Mouse (Mus musculus): Measurements from ENCODE around the gene Rpl10a. TPM values are rescaled to one million over a fixed set of nuclear protein-coding genes. Genes with fewer than 3 reads are reported as not detected.
"Not testable (repeated sequence)": the region's sequence is repeated elsewhere in the genome, so short reads cannot be mapped to it uniquely, and the experiment has no call there.

The Rpl10a gene
- total RNA-seq, 1 experiment from 2014 or later = 1,140 TPM

GRCm38 (mm10) chr17:28350466-28351352 lies 22.4 kb downstream of the Rpl10a start, which contains the start of gene Tead3:
Gene Tead3, minus strand, starts transcription at chr17:28350817.
- ATAC-seq (replicated peaks; ENCODE audit: low read depth, poor library complexity, severe bottlenecking) = peak; percentile 55

- no peak for ATAC-seq (replicated peaks; ENCODE audit: low read depth, poor library complexity, severe bottlenecking)
Measured at GRCm38 (mm10) chr17:28351353-28351890, 23.2 kb downstream of the Rpl10a start.

GRCm38 (mm10) chr17:28352018-28352417 lies 23.7 kb downstream of the Rpl10a start:
- no peak for ATAC-seq (replicated peaks; ENCODE audit: low read depth, poor library complexity, severe bottlenecking)

GRCm38 (mm10) chr17:28355871-28356270 lies 27.6 kb downstream of the Rpl10a start:
- ATAC-seq (replicated peaks; ENCODE audit: low read depth, poor library complexity, severe bottlenecking) = no peak

- ATAC-seq (replicated peaks; ENCODE audit: low read depth, poor library complexity, severe bottlenecking) = not testable (repeated sequence)
Measured at GRCm38 (mm10) chr17:28358576-28359261, 30.4 kb downstream of the Rpl10a start.

- ATAC-seq (replicated peaks; ENCODE audit: low read depth, poor library complexity, severe bottlenecking) = no peak
Measured at GRCm38 (mm10) chr17:28360531-28361277, 32.4 kb downstream of the Rpl10a start.

- ATAC-seq (replicated peaks; ENCODE audit: low read depth, poor library complexity, severe bottlenecking) = no peak
Measured at GRCm38 (mm10) chr17:28361921-28362652, 33.8 kb downstream of the Rpl10a start.

- peak; percentile 32 for ATAC-seq (replicated peaks; ENCODE audit: low read depth, poor library complexity, severe bottlenecking)
Measured at GRCm38 (mm10) chr17:28362653-28363292, 34.5 kb downstream of the Rpl10a start.

- ATAC-seq (replicated peaks; ENCODE audit: low read depth, poor library complexity, severe bottlenecking) = no peak
Measured at GRCm38 (mm10) chr17:28363507-28363906, 35.2 kb downstream of the Rpl10a start.

GRCm38 (mm10) chr17:28365122-28365521 lies 36.9 kb downstream of the Rpl10a start, which contains the start of gene Tulp1:
Gene Tulp1, minus strand, starts transcription at chr17:28365222.
- no peak for ATAC-seq (replicated peaks; ENCODE audit: low read depth, poor library complexity, severe bottlenecking)

GRCm38 (mm10) chr17:28368449-28368848 lies 40.2 kb downstream of the Rpl10a start:
- ATAC-seq (replicated peaks; ENCODE audit: low read depth, poor library complexity, severe bottlenecking) = peak; percentile 78

- ATAC-seq (replicated peaks; ENCODE audit: low read depth, poor library complexity, severe bottlenecking) = no peak
Measured at GRCm38 (mm10) chr17:28369056-28369455, 40.8 kb downstream of the Rpl10a start.

GRCm38 (mm10) chr17:28371286-28371685 lies 43.0 kb downstream of the Rpl10a start:
- ATAC-seq (replicated peaks; ENCODE audit: low read depth, poor library complexity, severe bottlenecking) = no peak

GRCm38 (mm10) chr17:28371941-28372340 lies 43.7 kb downstream of the Rpl10a start:
- no peak for ATAC-seq (replicated peaks; ENCODE audit: low read depth, poor library complexity, severe bottlenecking)

GRCm38 (mm10) chr17:28373821-28374220 lies 45.5 kb downstream of the Rpl10a start:
- peak; percentile 67 for ATAC-seq (replicated peaks; ENCODE audit: low read depth, poor library complexity, severe bottlenecking)

GRCm38 (mm10) chr17:28374494-28374893 lies 46.2 kb downstream of the Rpl10a start:
- ATAC-seq (replicated peaks; ENCODE audit: low read depth, poor library complexity, severe bottlenecking) = no peak

GRCm38 (mm10) chr17:28375592-28376061 lies 47.4 kb downstream of the Rpl10a start:
- peak; percentile 61 for ATAC-seq (replicated peaks; ENCODE audit: low read depth, poor library complexity, severe bottlenecking)

- no peak for ATAC-seq (replicated peaks; ENCODE audit: low read depth, poor library complexity, severe bottlenecking)
Measured at GRCm38 (mm10) chr17:28380255-28380654, 52.0 kb downstream of the Rpl10a start.

Measured in common myeloid progenitor, adult 5-6 weeks (primary cell).